Mouse (Mus musculus): Measurements from ENCODE around the gene Exoc4. TPM values are rescaled to one million over a fixed set of nuclear protein-coding genes. Genes with fewer than 3 reads are reported as not detected.

Gene Exoc4
- total and polyA plus RNA-seq, 3 experiments, result 31.2 to 46.4 (median 41.9) TPM

- H3K36me3 ChIP-seq (replicated peaks in 1 of 2; ENCODE audit: control insufficient read depth in 1 of 2, insufficient read depth in 1 of 2, low read length in 1 of 2), result peaks cover 8 to 34% of the 10 kb centered on the region in 2 experiments
- no peak for DNase-seq (ENCODE audit: extremely low read depth)
- no peak overlapping the region for H3K4me3 ChIP-seq (replicated peaks in 1 of 3; ENCODE audit: low read depth in 2 of 3, low read length in 2 of 3, poor library complexity in 1 of 3)
- H3K9me3 ChIP-seq (replicated peaks; ENCODE audit: low read length), result no peaks in the 10 kb centered on the region
- in situ Hi-C loops (cut with MboI; ENCODE audit: low pct_ligation_motif_present, low pct_unique_long_range_greater_than_20kb, low sequenced_read_pairs) (no loop called here), dilution Hi-C loops (cut with MboI; ENCODE audit: extremely low pct_ligation_motif_present, extremely low pct_unique_long_range_greater_than_20kb, low sequenced_read_pairs) (no loop called here)
- H3K27me3 ChIP-seq (replicated peaks), result no peaks in the 10 kb centered on the region
- peaks cover 5 to 12% of the 10 kb centered on the region in 2 experiments; a peak in 2 of 4 replicates for H3K4me1 ChIP-seq (ENCODE audit: control insufficient read depth in 1 of 2, insufficient read depth in 2 of 2)
- TF ChIP-seq MXI1 (IDR thresholded peaks at IDR 0.05; ENCODE audit: low read depth, low read length) (no peak), SMC3 (IDR thresholded peaks at IDR 0.05; ENCODE audit: low read depth, low read length) (no peak), CTCF (conservative IDR thresholded peaks at IDR 0.05 in 1 of 2, IDR thresholded peaks at IDR 0.05 in 1 of 2; ENCODE audit: low read depth in 2 of 2, low read length in 2 of 2) (no peak), SIN3A (IDR thresholded peaks at IDR 0.05; ENCODE audit: low read length) (no peak), CHD2 (IDR thresholded peaks at IDR 0.05; ENCODE audit: low read length) (no peak), JUND (conservative IDR thresholded peaks at IDR 0.05; ENCODE audit: low read depth, low read length) (no peak), GABPA (IDR thresholded peaks at IDR 0.05; ENCODE audit: insufficient replicate concordance, low read depth, low read length) (no peak), UBTF (IDR thresholded peaks at IDR 0.05; ENCODE audit: low read depth, low read length) (no peak), RAD21 (IDR thresholded peaks at IDR 0.05; ENCODE audit: low read depth, low read length) (no peak), TBP (conservative IDR thresholded peaks at IDR 0.05; ENCODE audit: low read depth, low read length) (no peak), POLR2A (IDR thresholded peaks at IDR 0.05; ENCODE audit: low read depth, low read length) (no peak), HCFC1 (IDR thresholded peaks at IDR 0.05; ENCODE audit: low read depth, low read length) (no peak), BHLHE40 (IDR thresholded peaks at IDR 0.05; ENCODE audit: low read depth, low read length) (no peak), ZC3H11A (IDR thresholded peaks at IDR 0.05; ENCODE audit: low read depth, low read length) (no peak), ZNF384 (IDR thresholded peaks at IDR 0.05; ENCODE audit: low read depth, low read length) (no peak), E2F4 (IDR thresholded peaks at IDR 0.05; ENCODE audit: insufficient replicate concordance, low read depth, low read length) (no peak), JUN (IDR thresholded peaks at IDR 0.05; ENCODE audit: insufficient read depth, low read depth, low read length) (no peak)
- no peak overlapping the region for H3K27ac ChIP-seq (ENCODE audit: insufficient read depth, low read depth)
- no peak overlapping the region for H3K9ac ChIP-seq (ENCODE audit: insufficient read depth, low read depth)
- H3K4me2 ChIP-seq (ENCODE audit: insufficient read depth, low read depth, poor library complexity, severe bottlenecking), result no peak overlapping the region
- H3K79me2 ChIP-seq (replicated peaks; ENCODE audit: control insufficient read depth, extremely low read depth, insufficient read depth, poor library complexity, severe bottlenecking), result no peaks in the 10 kb centered on the region
Observed at GRCm38 (mm10) chr6:33308646-33309045, 59.8 kb downstream of the Exoc4 start.

GRCm38 (mm10) chr6:33310486-33310885, 61.6 kb downstream of the Exoc4 start:
- in situ Hi-C loops (cut with MboI; ENCODE audit: low pct_ligation_motif_present, low pct_unique_long_range_greater_than_20kb, low sequenced_read_pairs), result no loop called here
- TF ChIP-seq RCOR1 (conservative IDR thresholded peaks at IDR 0.05; ENCODE audit: low read depth, low read length), result no peak
- TF ChIP-seq E2F4 (IDR thresholded peaks at IDR 0.05; ENCODE audit: insufficient replicate concordance, low read depth, low read length), result no peak
- TF ChIP-seq KAT2A (IDR thresholded peaks at IDR 0.05; ENCODE audit: insufficient replicate concordance, low read length), result no peak
- Histone ChIP-seq H3K36me3 (replicated peaks in 1 of 2; ENCODE audit: control insufficient read depth in 1 of 2, insufficient read depth in 1 of 2, low read length in 1 of 2) (peaks cover 11 to 26% of the 10 kb centered on the region in 2 experiments), H3K27ac (ENCODE audit: insufficient read depth, low read depth) (no peak overlapping the region), H3K4me1 (ENCODE audit: control insufficient read depth in 1 of 2, insufficient read depth in 2 of 2) (peaks cover 5 to 12% of the 10 kb centered on the region in 2 experiments; a peak in 2 of 4 replicates), H3K27me3 (replicated peaks) (no peaks in the 10 kb centered on the region), H3K79me2 (replicated peaks; ENCODE audit: control insufficient read depth, extremely low read depth, insufficient read depth, poor library complexity, severe bottlenecking) (no peaks in the 10 kb centered on the region), H3K9me3 (replicated peaks; ENCODE audit: low read length) (no peaks in the 10 kb centered on the region), H3K4me2 (ENCODE audit: insufficient read depth, low read depth, poor library complexity, severe bottlenecking) (no peak overlapping the region), H3K9ac (ENCODE audit: insufficient read depth, low read depth) (no peak overlapping the region), H3K4me3 (replicated peaks in 1 of 3; ENCODE audit: low read depth in 2 of 3, low read length in 2 of 3, poor library complexity in 1 of 3) (no peak overlapping the region)
- DNase-seq (ENCODE audit: extremely low read depth), result no peak
- dilution Hi-C loops (cut with MboI; ENCODE audit: extremely low pct_ligation_motif_present, extremely low pct_unique_long_range_greater_than_20kb, low sequenced_read_pairs), result no loop called here
